Mouse (Mus musculus) kidney, embryonic 15.5 days (tissue): ENCODE results near the gene Dnm3. TPM values are rescaled to one million over a fixed set of nuclear protein-coding genes. Genes with fewer than 3 reads are reported as not detected.
A peak's percentile ranks its signal among the peaks of the same experiment; 100 is the strongest.

ENCODE experiments used
- ATAC-seq: fragments of 200-750 bp; cut with Nextera tagmentation; replicated peaks from 2 replicates; pipeline ENCODE4 v1.8.0; 2017; ENCODE audit warnings: moderate TSS enrichment; ENCODE audit not compliant: low FRiP score
- H3K27ac ChIP-seq: fragments of 300-500 bp; sonication (generic); 2 replicates; pipeline ENCODE4 v1.5.1; 2015; ENCODE audit warnings: mild to moderate bottlenecking, inconsistent platforms
- H3K27me3 ChIP-seq: fragments of 300-500 bp; sonication (generic); 2 replicates; pipeline ENCODE4 v1.6.1; 2015; ENCODE audit warnings: inconsistent platforms
- H3K36me3 ChIP-seq: fragments of 300-500 bp; sonication (generic); 2 replicates; pipeline ENCODE4 v1.6.1; 2015; ENCODE audit warnings: inconsistent platforms
- H3K4me1 ChIP-seq: fragments of 300-500 bp; sonication (generic); 2 replicates; pipeline ENCODE4 v1.6.1; 2015; ENCODE audit warnings: inconsistent platforms
- H3K4me2 ChIP-seq: fragments of 300-500 bp; sonication (generic); 2 replicates; pipeline ENCODE4 v1.6.1; 2015; ENCODE audit warnings: moderate library complexity, mild to moderate bottlenecking, inconsistent platforms
- H3K4me3 ChIP-seq: fragments of 300-500 bp; sonication (generic); replicated peaks from 2 replicates; pipeline ENCODE4 v1.5.1; 2015; ENCODE audit warnings: mild to moderate bottlenecking, inconsistent platforms
- H3K9ac ChIP-seq: fragments of 300-500 bp; sonication (generic); 2 replicates; pipeline ENCODE4 v1.6.1; 2015; ENCODE audit warnings: mild to moderate bottlenecking, inconsistent platforms
- H3K9me3 ChIP-seq: fragments of 300-500 bp; sonication (generic); replicated peaks from 2 replicates; pipeline ENCODE4 v1.6.1; 2016; ENCODE audit warnings: inconsistent platforms
- WGBS: fragments of 180-500 bp; shearing (Covaris S2); methylation state at CpG from one replicate; pipeline ENCODE4 v1.1.7; 2015; ENCODE audit warnings: mixed read lengths; 5-methylcytosine and 5-hydroxymethylcytosine counted together
- polyA plus RNA-seq: library from polyadenylated mRNA; unstranded; fragments of >200 nt; fragmentation: Nextera tagmentation; extraction: Ambion mirVana; gene quantifications from 2 replicates; pipeline ENCODE4 v1.2.1, GENCODE M21; 2015

Gene Dnm3
- polyA plus RNA-seq, 1 experiment from 2014 or later = 7.6 TPM

DNA sequence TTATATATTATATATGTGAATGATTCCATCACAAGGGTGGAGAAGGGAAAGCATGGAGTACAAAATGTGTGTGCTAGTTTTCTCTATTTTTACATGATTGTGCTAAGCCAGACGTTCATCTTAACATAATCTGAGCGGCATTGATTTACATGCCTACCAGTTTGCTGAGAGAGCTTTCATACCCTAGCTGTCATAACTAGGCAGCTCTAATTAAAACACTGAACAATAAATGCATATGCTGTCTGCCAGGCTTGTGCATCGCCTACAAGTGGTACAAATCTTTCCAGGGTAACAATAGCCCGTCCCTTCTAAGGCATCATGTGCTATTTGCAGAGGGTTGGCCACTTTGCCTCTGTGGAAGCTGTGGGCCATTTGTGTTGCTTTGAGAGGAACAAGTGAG lies 124.0 kb downstream of the Dnm3 start:
- Histone ChIP-seq H3K9ac (no peak overlapping the region), H3K4me3 (no peak overlapping the region), H3K27me3 (no peaks in the 10 kb centered on the region), H3K36me3 (no peaks in the 10 kb centered on the region), H3K4me1 (0 out of 2 replicates have a peak, but pooled peaks cover 2% of the 10 kb centered on the region), H3K27ac (no peak overlapping the region), H3K9me3 (no peaks in the 10 kb centered on the region), H3K4me2 (no peak overlapping the region)
- WGBS = 81% methylated on average over 4 of the region's 4 CpGs
- ATAC-seq = no peak

DNA sequence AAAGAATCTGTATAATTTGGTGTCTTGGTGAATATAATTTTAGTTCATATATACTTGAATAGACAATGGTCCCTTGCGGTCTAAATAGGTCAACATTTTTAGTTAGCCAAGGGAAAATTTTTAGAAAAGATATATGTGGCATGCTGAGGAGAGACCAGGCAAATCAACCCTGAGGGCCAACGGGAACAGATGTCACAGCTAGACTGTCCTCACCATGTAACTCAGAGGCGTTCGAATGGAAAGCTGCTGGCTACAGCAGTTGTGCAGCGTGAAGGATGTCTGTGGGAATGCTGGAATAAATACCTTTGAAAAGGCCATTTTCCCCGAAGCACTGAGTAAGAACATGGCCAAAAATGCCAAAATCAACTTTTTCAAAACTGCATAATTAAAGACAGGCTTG lies 128.5 kb downstream of the Dnm3 start:
- Histone ChIP-seq H3K4me1 (no peaks in the 10 kb centered on the region), H3K4me2 (no peak overlapping the region), H3K27me3 (no peaks in the 10 kb centered on the region), H3K9me3 (no peaks in the 10 kb centered on the region), H3K36me3 (no peaks in the 10 kb centered on the region), H3K27ac (no peak overlapping the region), H3K4me3 (no peak overlapping the region), H3K9ac (no peak overlapping the region)
- 63% methylated on average over 6 of the region's 6 CpGs for WGBS
- no peak for ATAC-seq

DNA sequence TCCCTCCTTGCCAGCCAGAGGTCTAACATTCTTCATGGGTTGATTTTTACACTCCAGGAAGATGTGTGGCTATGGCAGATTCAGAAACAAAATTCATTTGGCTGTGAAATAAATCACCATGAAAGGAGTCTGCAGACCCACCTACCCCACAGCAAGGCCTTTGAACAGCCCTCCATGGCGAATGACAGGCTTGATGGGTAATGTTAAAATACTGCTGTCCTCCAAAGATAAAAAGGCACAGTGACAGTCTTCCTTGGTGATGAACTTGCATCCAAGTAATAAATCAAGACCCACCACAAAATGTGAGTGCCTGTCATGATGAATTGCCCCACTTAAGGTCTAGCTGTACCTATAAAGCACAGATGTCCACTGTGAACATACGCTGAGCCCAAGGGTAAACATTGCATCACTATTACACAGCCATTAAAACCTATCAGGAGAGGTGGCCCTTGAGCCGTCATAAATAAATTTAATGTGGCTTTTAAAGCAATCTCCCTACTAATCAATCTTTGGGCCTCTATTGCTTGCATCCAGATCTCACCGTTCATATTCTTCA lies 131.3 kb downstream of the Dnm3 start:
- no peaks in the 10 kb centered on the region for H3K36me3 ChIP-seq
- H3K4me1 ChIP-seq = no peaks in the 10 kb centered on the region
- no peak overlapping the region for H3K4me3 ChIP-seq
- H3K27me3 ChIP-seq = no peaks in the 10 kb centered on the region
- no peaks in the 10 kb centered on the region for H3K9me3 ChIP-seq
- ATAC-seq = no peak
- H3K9ac ChIP-seq = no peak overlapping the region
- no peak overlapping the region for H3K4me2 ChIP-seq
- 41% methylated on average over 4 of the region's 4 CpGs for WGBS
- no peak overlapping the region for H3K27ac ChIP-seq

DNA sequence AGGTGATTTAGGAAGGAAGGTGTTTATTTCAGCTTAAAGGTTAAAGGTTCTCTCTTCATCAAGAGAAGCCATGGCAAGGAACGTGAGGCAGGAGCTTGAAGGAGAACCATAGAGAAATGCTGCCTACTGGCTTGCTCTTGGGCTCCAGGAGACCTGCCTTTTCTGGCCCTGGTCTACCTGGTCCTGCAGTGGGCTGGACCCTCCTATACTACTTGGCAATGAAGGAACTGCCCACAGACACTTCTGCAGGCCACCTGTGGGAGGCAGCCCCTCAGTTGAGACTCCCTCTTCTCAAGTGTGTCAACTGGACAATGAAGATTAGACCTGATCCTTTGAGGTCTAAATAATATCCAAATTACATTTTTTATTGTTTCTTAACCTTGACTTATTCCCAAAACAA lies 140.7 kb downstream of the Dnm3 start:
- Histone ChIP-seq H3K9me3 (no peaks in the 10 kb centered on the region), H3K36me3 (no peaks in the 10 kb centered on the region), H3K4me3 (no peak overlapping the region), H3K9ac (no peak overlapping the region), H3K4me2 (no peak overlapping the region), H3K4me1 (no peaks in the 10 kb centered on the region), H3K27ac (no peak overlapping the region), H3K27me3 (no peaks in the 10 kb centered on the region)
- WGBS = 79% methylated on average over 1 of the region's 1 CpGs
- no peak for ATAC-seq

DNA sequence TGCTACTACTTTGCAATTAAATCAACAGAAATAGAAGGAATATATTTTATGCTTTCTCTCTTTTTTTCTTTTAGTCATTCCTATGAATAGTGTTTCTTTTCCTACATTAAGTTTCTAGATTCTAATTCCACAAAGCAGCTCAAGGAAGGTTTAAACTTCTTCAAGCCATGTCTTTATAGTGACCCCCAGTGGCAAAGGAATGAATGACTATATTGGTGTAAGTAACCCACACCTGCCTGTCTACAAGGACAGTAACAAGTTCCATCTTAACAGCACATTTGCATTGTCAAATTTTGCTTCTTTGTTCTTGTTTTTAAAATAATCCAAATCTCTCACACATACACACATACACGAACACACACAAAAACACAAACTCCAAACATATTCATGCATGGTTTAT lies 141.2 kb downstream of the Dnm3 start:
- no peak overlapping the region for H3K9ac ChIP-seq
- 17% methylated on average over 1 of the region's 1 CpGs for WGBS
- no peaks in the 10 kb centered on the region for H3K4me1 ChIP-seq
- H3K27ac ChIP-seq = no peak overlapping the region
- no peak for ATAC-seq
- no peaks in the 10 kb centered on the region for H3K36me3 ChIP-seq
- H3K27me3 ChIP-seq = no peaks in the 10 kb centered on the region
- no peak overlapping the region for H3K4me2 ChIP-seq
- no peaks in the 10 kb centered on the region for H3K9me3 ChIP-seq
- no peak overlapping the region for H3K4me3 ChIP-seq

DNA sequence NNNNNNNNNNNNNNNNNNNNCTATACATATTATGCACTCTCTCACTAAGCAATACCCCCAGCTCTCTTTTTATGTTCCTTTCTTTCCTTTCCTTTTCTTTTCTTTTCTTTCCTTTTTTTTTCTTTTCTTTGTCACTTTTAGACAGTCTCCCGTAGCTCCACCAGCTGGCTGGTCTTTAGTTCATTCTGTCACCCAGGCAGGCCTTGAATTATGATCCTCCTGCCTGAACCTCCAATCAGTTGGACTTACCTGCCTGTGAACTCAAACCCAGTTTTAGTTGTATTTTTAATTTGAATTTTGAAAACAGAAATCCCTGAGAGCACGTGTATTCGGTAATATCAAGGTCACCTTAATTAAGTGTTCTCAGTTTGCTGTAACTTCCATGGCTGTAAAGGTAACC lies 141.6 kb downstream of the Dnm3 start:
- H3K9ac ChIP-seq = no peak overlapping the region

DNA sequence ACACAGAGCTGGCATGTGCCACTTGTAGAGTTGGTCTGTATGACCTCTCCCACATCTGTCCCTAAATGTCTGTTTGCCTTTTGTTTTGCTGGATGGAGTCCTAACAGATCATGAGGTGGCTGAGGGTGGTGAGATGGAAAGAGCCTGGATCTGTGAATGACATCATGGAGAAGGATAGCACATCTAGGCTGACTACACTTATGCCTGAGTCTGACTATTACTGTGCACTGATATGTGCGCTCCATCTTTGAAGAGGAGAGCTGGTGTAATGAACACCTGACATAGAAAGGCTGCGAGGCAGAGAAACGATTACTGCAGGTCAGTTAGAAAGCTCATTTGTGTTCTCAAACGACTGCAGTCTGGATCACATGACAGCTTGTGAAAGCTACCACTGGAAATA lies 149.2 kb downstream of the Dnm3 start:
- 49% methylated on average over 4 of the region's 4 CpGs for WGBS

More for the DNA sequence above, 141.6 kb downstream of the Dnm3 start:
- Histone ChIP-seq H3K9me3 (no peaks in the 10 kb centered on the region), H3K4me3 (no peak overlapping the region), H3K36me3 (no peaks in the 10 kb centered on the region), H3K27me3 (no peaks in the 10 kb centered on the region), H3K4me2 (no peak overlapping the region), H3K27ac (no peak overlapping the region), H3K4me1 (no peaks in the 10 kb centered on the region)
- WGBS = 54% methylated on average over 3 of the region's 3 CpGs
- no peak for ATAC-seq

DNA sequence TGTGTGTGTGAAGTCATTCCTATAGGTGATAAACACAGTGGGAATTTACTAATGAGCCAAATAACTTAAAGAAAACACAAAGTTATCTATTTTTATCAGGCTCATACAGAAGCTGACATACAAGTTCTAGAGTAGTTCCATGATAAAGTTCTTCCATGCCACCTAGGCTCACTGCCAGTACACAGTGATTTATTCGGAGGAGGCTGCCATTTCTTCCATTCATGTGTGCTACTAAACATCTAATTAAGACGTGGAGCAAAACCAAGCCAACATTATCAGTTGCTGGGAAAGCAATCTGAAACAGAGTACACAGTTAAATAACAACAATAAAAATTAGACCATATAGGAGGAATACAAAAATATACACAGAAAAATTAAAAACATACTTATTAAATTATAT lies 150.2 kb downstream of the Dnm3 start:
- H3K9me3 ChIP-seq = no peaks in the 10 kb centered on the region
- H3K36me3 ChIP-seq = no peaks in the 10 kb centered on the region
- no peaks in the 10 kb centered on the region for H3K27me3 ChIP-seq
- no peaks in the 10 kb centered on the region for H3K4me1 ChIP-seq
- no peak overlapping the region for H3K4me2 ChIP-seq
- H3K27ac ChIP-seq = no peak overlapping the region
- ATAC-seq = no peak
- no peak overlapping the region for H3K9ac ChIP-seq
- 71% methylated on average over 2 of the region's 2 CpGs for WGBS
- no peak overlapping the region for H3K4me3 ChIP-seq

More for the DNA sequence above, 149.2 kb downstream of the Dnm3 start:
- H3K9ac ChIP-seq = no peak overlapping the region
- H3K27me3 ChIP-seq = no peaks in the 10 kb centered on the region
- no peak overlapping the region for H3K4me2 ChIP-seq
- no peaks in the 10 kb centered on the region for H3K9me3 ChIP-seq
- ATAC-seq = no peak
- H3K27ac ChIP-seq = no peak overlapping the region
- no peaks in the 10 kb centered on the region for H3K36me3 ChIP-seq
- no peaks in the 10 kb centered on the region for H3K4me1 ChIP-seq
- no peak overlapping the region for H3K4me3 ChIP-seq

DNA sequence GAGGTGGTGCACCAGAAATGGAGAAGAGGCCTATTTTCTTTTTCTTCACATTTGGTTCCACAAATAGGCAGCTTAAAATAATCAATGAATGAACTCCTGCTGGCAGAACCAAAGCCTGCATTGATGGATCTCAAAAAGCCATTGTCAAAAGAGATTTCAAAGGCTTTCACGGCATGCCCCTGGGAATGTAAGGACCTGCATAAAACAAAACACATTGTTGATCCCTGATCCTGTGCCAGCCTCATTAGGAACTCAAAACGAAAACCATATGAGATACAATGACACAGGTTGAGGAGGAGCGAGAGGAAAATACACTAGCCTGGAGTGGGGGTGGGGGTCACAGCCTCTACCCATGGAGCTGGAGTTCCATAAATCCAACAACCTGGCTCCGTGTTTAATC lies 153.4 kb downstream of the Dnm3 start:
- no peak overlapping the region for H3K27ac ChIP-seq
- no peak overlapping the region for H3K9ac ChIP-seq
- H3K4me1 ChIP-seq = no peaks in the 10 kb centered on the region
- H3K4me2 ChIP-seq = no peak overlapping the region
- no peak for ATAC-seq
- H3K4me3 ChIP-seq = no peak overlapping the region
- no peaks in the 10 kb centered on the region for H3K9me3 ChIP-seq
- WGBS = 62% methylated on average over 4 of the region's 4 CpGs
- no peaks in the 10 kb centered on the region for H3K36me3 ChIP-seq
- no peaks in the 10 kb centered on the region for H3K27me3 ChIP-seq

DNA sequence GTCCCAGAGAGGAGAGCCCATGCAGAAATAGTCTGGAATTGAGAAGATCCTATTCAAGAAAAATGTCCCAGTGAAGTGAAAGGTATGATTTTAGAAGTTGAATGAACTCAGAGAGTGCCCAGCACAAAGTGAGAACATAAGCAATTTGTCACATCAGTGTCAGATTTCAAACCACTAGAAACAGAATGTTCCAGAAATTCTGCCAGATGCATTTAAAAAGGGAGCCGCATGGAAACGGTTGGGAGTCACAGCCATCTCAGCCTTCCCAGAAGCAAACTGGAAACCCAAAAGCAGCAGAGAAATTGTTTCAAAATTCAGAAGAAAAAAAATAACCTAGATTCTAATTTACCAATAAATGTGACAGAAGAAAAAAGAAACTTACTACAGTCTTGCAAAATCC lies 154.7 kb downstream of the Dnm3 start:
- H3K4me2 ChIP-seq = no peak overlapping the region
- WGBS = 68% methylated on average over 2 of the region's 2 CpGs
- H3K4me3 ChIP-seq = no peak overlapping the region
- no peak overlapping the region for H3K9ac ChIP-seq
- no peak overlapping the region for H3K27ac ChIP-seq
- no peaks in the 10 kb centered on the region for H3K36me3 ChIP-seq
- ATAC-seq = no peak
- H3K9me3 ChIP-seq = no peaks in the 10 kb centered on the region
- H3K27me3 ChIP-seq = no peaks in the 10 kb centered on the region
- H3K4me1 ChIP-seq = no peaks in the 10 kb centered on the region

DNA sequence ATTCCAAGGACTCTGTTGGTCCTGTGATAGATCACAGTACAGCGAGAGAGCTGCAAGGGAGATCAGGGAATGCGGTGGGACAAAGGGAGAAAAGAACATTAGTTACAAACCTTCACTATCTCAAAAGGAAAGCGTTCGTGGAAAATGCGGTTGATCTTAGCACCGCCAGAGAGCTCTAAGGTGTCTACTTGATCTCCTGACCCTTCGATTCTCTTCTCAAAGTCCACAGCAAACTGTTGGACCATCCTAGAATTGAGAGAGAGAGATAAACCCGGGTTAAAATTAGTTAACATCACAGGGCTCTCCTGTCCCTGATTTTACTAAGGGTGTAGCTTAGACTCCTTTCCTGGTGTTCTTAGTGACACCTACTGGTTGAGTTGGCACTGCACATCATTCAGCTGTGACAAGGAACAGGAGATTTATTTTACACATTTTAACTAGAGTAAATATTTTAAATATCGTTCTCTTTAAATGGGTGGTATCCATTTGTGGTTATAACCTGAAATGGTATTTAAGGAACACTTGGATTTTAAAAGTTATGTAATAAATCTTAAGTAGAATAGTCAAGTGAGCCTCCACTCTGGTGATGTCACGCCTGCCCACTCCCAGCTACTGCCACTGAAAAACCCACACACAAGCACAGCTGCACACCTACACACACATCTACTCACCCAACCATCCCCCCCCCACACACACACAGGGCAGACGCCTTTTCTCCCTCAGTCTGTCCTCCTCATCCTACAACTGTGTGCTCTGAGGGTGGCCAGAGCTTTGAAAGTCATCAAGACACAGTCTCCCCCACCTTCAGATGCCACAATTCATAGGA lies 164.2 kb downstream of the Dnm3 start:
- no peaks in the 10 kb centered on the region for H3K27me3 ChIP-seq
- H3K4me1 ChIP-seq = peaks cover 6% of the 10 kb centered on the region; the same call in 1 of the 2 replicates
- peak; percentile 87 for ATAC-seq
- H3K4me3 ChIP-seq = no peak overlapping the region
- 37% methylated on average over 11 of the region's 11 CpGs for WGBS
- H3K4me2 ChIP-seq = peak overlapping the region; percentile 27; the same call in 1 of the 2 replicates
- H3K27ac ChIP-seq = peak overlapping the region; percentile 4; the same call in 1 of the 2 replicates
- no peaks in the 10 kb centered on the region for H3K36me3 ChIP-seq
- H3K9ac ChIP-seq = no peak overlapping the region
- no peaks in the 10 kb centered on the region for H3K9me3 ChIP-seq

DNA sequence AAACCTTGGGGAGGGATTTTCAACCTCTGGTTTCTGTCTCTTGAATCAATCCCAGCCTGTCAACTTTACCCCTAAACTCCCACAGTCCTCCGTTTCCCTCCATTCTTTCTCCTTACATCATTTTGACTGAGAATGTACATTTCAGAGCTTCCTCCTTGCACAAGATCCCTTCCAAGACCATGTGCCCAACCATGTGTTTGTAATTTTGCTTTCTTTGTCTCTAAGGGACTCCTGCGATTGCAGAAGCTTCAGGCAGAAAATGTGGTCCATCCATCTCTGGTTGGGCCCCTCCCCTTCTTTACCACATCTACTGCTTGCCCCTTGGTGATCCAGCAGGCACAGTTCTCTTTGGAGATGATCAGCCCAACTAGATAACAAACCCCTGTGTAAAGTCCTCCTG lies 165.2 kb downstream of the Dnm3 start:
- no peak for ATAC-seq
- WGBS = 73% methylated on average over 2 of the region's 2 CpGs

More for the DNA sequence above, 165.2 kb downstream of the Dnm3 start:
- Histone ChIP-seq H3K27ac (no peak overlapping the region), H3K4me2 (no peak overlapping the region), H3K9me3 (no peaks in the 10 kb centered on the region), H3K9ac (no peak overlapping the region), H3K36me3 (no peaks in the 10 kb centered on the region), H3K4me1 (peaks cover 6% of the 10 kb centered on the region; the same call in 1 of the 2 replicates), H3K27me3 (no peaks in the 10 kb centered on the region), H3K4me3 (no peak overlapping the region)
